Mouse (Mus musculus) lung, embryonic 16.5 days (tissue): ENCODE results near the gene Disp1. TPM values are rescaled to one million over a fixed set of nuclear protein-coding genes. Genes with fewer than 3 reads are reported as not detected.

ENCODE experiments used
- ATAC-seq: fragments of 200-750 bp; cut with Nextera tagmentation; 2 replicates; pipeline ENCODE4 v1.8.0; 2017; ENCODE audit warnings: low read depth, mild to moderate bottlenecking, moderate library complexity
- H3K27ac ChIP-seq: fragments of 300-500 bp; sonication (generic); 2 replicates; pipeline ENCODE4 v1.5.1; 2014; ENCODE audit warnings: mild to moderate bottlenecking, control low read depth, low read length
- H3K27me3 ChIP-seq: fragments of 300-500 bp; sonication (generic); 2 replicates; pipeline ENCODE4 v1.6.1; 2014; ENCODE audit warnings: low read depth, low read length, mixed read lengths; ENCODE audit not compliant: control insufficient read depth, insufficient read depth
- H3K36me3 ChIP-seq: fragments of 300-500 bp; sonication (generic); 2 replicates; pipeline ENCODE4 v1.6.1; 2014; ENCODE audit warnings: low read length; ENCODE audit not compliant: control insufficient read depth, insufficient read depth
- H3K4me1 ChIP-seq: fragments of 300-500 bp; sonication (generic); replicated peaks from 2 replicates; pipeline ENCODE4 v1.6.1; 2014; ENCODE audit warnings: low read length, mixed read lengths; ENCODE audit not compliant: control insufficient read depth, insufficient read depth
- H3K4me2 ChIP-seq: fragments of 300-500 bp; sonication (generic); 2 replicates; pipeline ENCODE4 v1.6.1; 2014; ENCODE audit warnings: low read depth, low read length, control low read depth
- H3K4me3 ChIP-seq: fragments of 300-500 bp; sonication (generic); 2 replicates; pipeline ENCODE4 v1.5.1; 2014; ENCODE audit warnings: mild to moderate bottlenecking, low read length, control low read depth
- H3K9ac ChIP-seq: fragments of 300-500 bp; sonication (generic); 2 replicates; pipeline ENCODE4 v1.6.1; 2014; ENCODE audit warnings: low read length, control low read depth
- H3K9me3 ChIP-seq: fragments of 300-500 bp; sonication (generic); 2 replicates; pipeline ENCODE4 v1.6.1; 2016; ENCODE audit warnings: low read length; ENCODE audit not compliant: control insufficient read depth
- WGBS: fragments of 180-500 bp; shearing (Covaris S2); extraction: QIAGEN DNeasy Blood & Tissue Kit; methylation state at CpG from one replicate; pipeline ENCODE4 v1.1.7; 2014; 5-methylcytosine and 5-hydroxymethylcytosine counted together
- polyA plus RNA-seq: library from polyadenylated mRNA; unstranded; fragments of >200 nt; fragmentation: Nextera tagmentation; extraction: Ambion mirVana; gene quantifications from 2 replicates; pipeline ENCODE4 v1.2.1, GENCODE M21; 2015

Gene Disp1
- polyA plus RNA-seq, 1 experiment from 2014 or later = 8.9 TPM

GRCm38 (mm10) chr1:183179316-183179715, 42.0 kb downstream of the Disp1 start:
- Histone ChIP-seq H3K27me3 (no peaks in the 10 kb centered on the region), H3K4me3 (no peak overlapping the region), H3K4me1 (peaks cover 5% of the 10 kb centered on the region; the same call in 1 of the 2 replicates), H3K27ac (no peak overlapping the region), H3K36me3 (no peaks in the 10 kb centered on the region), H3K9ac (no peak overlapping the region), H3K9me3 (no peaks in the 10 kb centered on the region), H3K4me2 (no peak overlapping the region)
- ATAC-seq = no peak
- 71% methylated on average over 5 of the region's 5 CpGs for WGBS

- no peaks in the 10 kb centered on the region for H3K9me3 ChIP-seq
- H3K27me3 ChIP-seq = no peaks in the 10 kb centered on the region
- no peak overlapping the region for H3K4me2 ChIP-seq
- no peak for ATAC-seq
- 88% methylated on average over 8 of the region's 8 CpGs for WGBS
- no peak overlapping the region for H3K9ac ChIP-seq
- H3K4me3 ChIP-seq = no peak overlapping the region
- 0 out of 2 replicates have a peak, but pooled peaks cover under 1% of the 10 kb centered on the region for H3K4me1 ChIP-seq
- H3K27ac ChIP-seq = no peak overlapping the region
- H3K36me3 ChIP-seq = no peaks in the 10 kb centered on the region
Observed at GRCm38 (mm10) chr1:183175236-183175635, 46.1 kb downstream of the Disp1 start.

GRCm38 (mm10) chr1:183171095-183171494, 50.2 kb downstream of the Disp1 start:
- H3K4me1 ChIP-seq = no peaks in the 10 kb centered on the region
- H3K27me3 ChIP-seq = no peaks in the 10 kb centered on the region
- peaks cover 3% of the 10 kb centered on the region; the same call in 1 of the 2 replicates for H3K9me3 ChIP-seq
- no peak overlapping the region for H3K9ac ChIP-seq
- WGBS = 49% methylated on average over 5 of the region's 5 CpGs
- no peak overlapping the region for H3K4me3 ChIP-seq
- no peak overlapping the region for H3K4me2 ChIP-seq
- no peak overlapping the region for H3K27ac ChIP-seq
- ATAC-seq = no peak
- H3K36me3 ChIP-seq = no peaks in the 10 kb centered on the region

DNA sequence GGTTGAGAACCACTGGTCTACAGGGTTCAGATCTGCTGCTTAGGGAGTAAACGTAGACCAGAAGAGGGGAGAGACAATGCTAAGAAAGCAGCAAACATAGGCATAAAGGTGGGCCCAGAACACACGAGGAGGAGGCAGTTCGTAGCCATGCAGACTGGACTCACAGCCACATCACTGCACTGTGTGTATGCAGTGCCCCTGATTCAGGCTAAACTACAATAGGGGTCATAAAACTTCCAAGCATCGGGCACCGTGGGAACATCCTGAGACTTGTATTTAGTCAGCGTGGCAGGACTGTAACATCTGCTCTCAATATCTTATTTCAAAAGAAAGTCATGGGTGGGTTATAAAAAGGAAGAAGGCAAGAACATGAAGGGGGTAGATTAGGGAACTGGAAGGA, 52.9 kb downstream of the Disp1 start:
- no peaks in the 10 kb centered on the region for H3K27me3 ChIP-seq
- H3K4me1 ChIP-seq = peaks cover 8% of the 10 kb centered on the region
- H3K36me3 ChIP-seq = no peaks in the 10 kb centered on the region
- H3K27ac ChIP-seq = no peak overlapping the region
- no peak for ATAC-seq
- no peak overlapping the region for H3K9ac ChIP-seq
- no peak overlapping the region for H3K4me2 ChIP-seq
- H3K9me3 ChIP-seq = peaks cover 3% of the 10 kb centered on the region
- H3K4me3 ChIP-seq = no peak overlapping the region
- 69% methylated on average over 6 of the region's 6 CpGs for WGBS

DNA sequence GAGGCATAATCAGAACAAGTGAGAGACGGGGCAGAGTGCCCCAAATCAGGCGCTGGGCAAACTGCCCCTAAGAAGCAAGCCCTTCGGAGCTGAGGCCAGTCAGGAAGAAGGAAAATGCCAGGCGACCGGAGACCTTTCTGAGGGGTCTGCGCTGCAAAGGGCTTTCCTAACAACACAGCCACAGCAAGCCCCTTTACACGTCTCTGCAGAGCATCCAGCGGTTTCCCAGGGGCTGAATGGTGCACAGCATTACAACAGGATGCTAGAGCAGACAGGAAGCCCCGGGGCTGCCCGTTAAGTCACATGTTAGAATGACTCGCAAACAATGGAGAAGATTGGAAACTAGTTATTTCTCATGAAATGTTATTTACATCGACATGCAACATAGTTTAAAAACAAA, 53.5 kb downstream of the Disp1 start:
- H3K9ac ChIP-seq = no peak overlapping the region
- no peak overlapping the region for H3K27ac ChIP-seq
- H3K27me3 ChIP-seq = no peaks in the 10 kb centered on the region
- no peak for ATAC-seq
- 76% methylated on average over 12 of the region's 12 CpGs for WGBS
- no peak overlapping the region for H3K4me2 ChIP-seq
- peaks cover 3% of the 10 kb centered on the region for H3K9me3 ChIP-seq
- peaks cover 8% of the 10 kb centered on the region for H3K4me1 ChIP-seq
- H3K4me3 ChIP-seq = no peak overlapping the region
- H3K36me3 ChIP-seq = no peaks in the 10 kb centered on the region

DNA sequence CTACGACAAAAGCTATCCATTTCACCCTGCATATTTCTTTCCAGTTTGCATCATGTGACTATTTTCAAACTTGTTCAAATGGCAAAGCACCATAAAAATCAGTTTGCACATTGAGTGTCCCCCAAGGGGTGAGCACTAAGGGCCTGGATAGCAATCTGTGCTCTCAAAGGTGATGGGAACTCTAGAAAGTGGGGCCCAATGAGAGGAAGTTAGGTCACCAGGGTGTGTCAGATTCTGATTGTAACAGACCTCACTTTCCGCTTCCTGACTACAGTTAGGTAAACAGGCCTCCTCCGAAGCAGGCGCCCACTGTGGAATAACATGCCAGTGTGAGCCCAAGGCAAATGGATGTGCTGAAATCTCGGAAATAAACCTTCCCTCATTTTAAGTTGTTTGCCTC, 54.6 kb downstream of the Disp1 start:
- ATAC-seq = no peak
- 85% methylated on average over 5 of the region's 5 CpGs for WGBS
- Histone ChIP-seq H3K9me3 (peaks cover 3% of the 10 kb centered on the region), H3K9ac (no peak overlapping the region), H3K4me3 (no peak overlapping the region), H3K4me2 (no peak overlapping the region), H3K27ac (no peak overlapping the region), H3K27me3 (no peaks in the 10 kb centered on the region), H3K4me1 (peaks cover 8% of the 10 kb centered on the region), H3K36me3 (no peaks in the 10 kb centered on the region)

GRCm38 (mm10) chr1:183164648-183165071, 56.7 kb downstream of the Disp1 start:
- Histone ChIP-seq H3K27ac (no peak overlapping the region), H3K27me3 (no peaks in the 10 kb centered on the region)
- ATAC-seq = peak; percentile 34; the same call in 1 of the 2 replicates

GRCm38 (mm10) chr1:183164190-183164580, 57.1 kb downstream of the Disp1 start:
- Histone ChIP-seq H3K4me3 (no peak overlapping the region), H3K27ac (no peak overlapping the region), H3K9me3 (peaks cover 3% of the 10 kb centered on the region), H3K4me2 (no peak overlapping the region), H3K4me1 (peaks cover 8% of the 10 kb centered on the region), H3K9ac (no peak overlapping the region), H3K36me3 (no peaks in the 10 kb centered on the region), H3K27me3 (no peaks in the 10 kb centered on the region)
- no peak for ATAC-seq
- 46% methylated on average over 6 of the region's 6 CpGs for WGBS

More at GRCm38 (mm10) chr1:183164648-183165071, 56.7 kb downstream of the Disp1 start:
- Histone ChIP-seq H3K4me3 (no peak overlapping the region), H3K9me3 (peaks cover 3% of the 10 kb centered on the region), H3K4me2 (no peak overlapping the region), H3K9ac (no peak overlapping the region), H3K4me1 (peaks cover 8% of the 10 kb centered on the region), H3K36me3 (no peaks in the 10 kb centered on the region)
- WGBS = 12% methylated on average over 8 of the region's 8 CpGs

DNA sequence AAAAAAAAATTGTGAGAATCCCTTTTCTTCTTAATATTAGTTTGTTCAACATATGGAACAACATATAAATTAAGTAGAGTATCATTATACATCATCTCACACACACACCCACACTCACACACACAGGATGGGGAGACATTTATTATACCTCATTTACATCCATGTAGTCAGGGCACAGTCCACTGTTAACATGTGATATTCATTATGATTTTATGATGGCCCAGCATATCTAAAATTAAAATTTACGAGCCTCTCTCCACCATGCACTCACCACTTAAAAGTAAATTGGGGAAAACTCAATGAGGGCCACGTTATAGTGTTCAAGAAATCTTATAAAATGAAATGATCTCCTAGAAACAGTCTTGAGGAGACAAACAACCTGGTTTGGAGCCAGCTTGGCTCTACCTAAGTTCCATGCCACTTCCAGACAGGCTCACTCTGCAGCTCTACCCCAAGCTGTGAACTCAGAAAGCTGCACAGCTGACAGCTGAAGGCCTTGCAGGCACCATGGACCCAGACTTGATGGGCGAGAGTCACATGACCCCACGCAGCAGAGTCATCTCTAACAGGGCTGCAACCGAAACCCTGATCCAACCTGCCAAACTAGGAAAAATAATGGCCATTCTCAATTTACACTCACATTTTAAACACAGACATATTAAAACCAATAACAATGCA, 57.7 kb downstream of the Disp1 start:
- Histone ChIP-seq H3K36me3 (no peaks in the 10 kb centered on the region), H3K4me1 (peaks cover 8% of the 10 kb centered on the region), H3K9me3 (peaks cover 3% of the 10 kb centered on the region), H3K27me3 (no peaks in the 10 kb centered on the region), H3K4me2 (no peak overlapping the region), H3K4me3 (no peak overlapping the region), H3K27ac (no peak overlapping the region), H3K9ac (no peak overlapping the region)
- no peak for ATAC-seq
- 83% methylated on average over 5 of the region's 5 CpGs for WGBS
